In genomic region chr1:137565573-137566048, GRCm38 (mm10) we compare ENCODE assay signal across 26 mouse cellular contexts.
A peak's percentile ranks its signal among the peaks of the same experiment; 100 is the strongest.
DNase-seq lines count a peak whose midpoint lies in the region; ATAC-seq and TF ChIP-seq lines count a peak whose summit lies in the region.
"Had no signal": no experiment of that assay in that cellular context is flagged by ENCODE, and none has a peak within 500 bp of the region (broad histone marks: within the 10 kb centered on the region; RNA-seq: fewer than 3 reads in every experiment).

No protein-coding gene starts in this region.

- no peaks in the 10 kb centered on the region for H3K4me1 ChIP-seq in stomach, embryonic 16.5 days (ENCODE audit: control insufficient read depth, insufficient read depth, low read length)
- no peaks in the 10 kb centered on the region for H3K4me1 ChIP-seq in stomach, postnatal 0 days (replicated peaks; ENCODE audit: control insufficient read depth, insufficient read depth)
- peaks cover 16% of the 10 kb centered on the region for H3K4me1 ChIP-seq in limb, embryonic 15.5 days
- H3K4me1 ChIP-seq in lung, postnatal 0 days (ENCODE audit: insufficient read depth, low read depth, low read length) = no peaks in the 10 kb centered on the region
- H3K4me1 ChIP-seq: forebrain, embryonic 12.5 days; intestine, embryonic 15.5 days; neural tube, embryonic 15.5 days had no signal

- no peaks in the 10 kb centered on the region for H3K36me3 ChIP-seq in stomach, embryonic 16.5 days (ENCODE audit: control insufficient read depth, insufficient read depth, low read length)
- H3K36me3 ChIP-seq in stomach, postnatal 0 days (ENCODE audit: control insufficient read depth, insufficient read depth, low read length) = no peaks in the 10 kb centered on the region
- no peaks in the 10 kb centered on the region for H3K36me3 ChIP-seq in limb, embryonic 15.5 days
- no peaks in the 10 kb centered on the region for H3K36me3 ChIP-seq in lung, postnatal 0 days (ENCODE audit: insufficient read depth, low read length)
- H3K36me3 ChIP-seq: forebrain, embryonic 12.5 days; G1E; heart, embryonic 10.5 days; intestine, embryonic 15.5 days; neural tube, embryonic 15.5 days had no signal

- no peak overlapping the region for H3K4me2 ChIP-seq in stomach, embryonic 16.5 days (ENCODE audit: low read depth, low read length)
- no peak overlapping the region for H3K4me2 ChIP-seq in stomach, postnatal 0 days (replicated peaks; ENCODE audit: low read depth)
- H3K4me2 ChIP-seq in limb, embryonic 15.5 days = no peak overlapping the region
- H3K4me2 ChIP-seq in lung, postnatal 0 days (replicated peaks; ENCODE audit: low read depth, low read length) = no peak overlapping the region
- H3K4me2 ChIP-seq: forebrain, embryonic 12.5 days; intestine, embryonic 15.5 days; liver, embryonic 11.5 days; neural tube, embryonic 15.5 days had no signal

- H3K9me3 ChIP-seq in stomach, embryonic 16.5 days (replicated peaks; ENCODE audit: control insufficient read depth, low read length) = no peaks in the 10 kb centered on the region
- H3K9me3 ChIP-seq in stomach, postnatal 0 days (ENCODE audit: control insufficient read depth, low read length) = no peaks in the 10 kb centered on the region
- no peaks in the 10 kb centered on the region for H3K9me3 ChIP-seq in limb, embryonic 15.5 days
- H3K9me3 ChIP-seq in lung, postnatal 0 days (ENCODE audit: low read length) = no peaks in the 10 kb centered on the region
- H3K9me3 ChIP-seq: forebrain, embryonic 12.5 days; heart, embryonic 10.5 days; intestine, embryonic 15.5 days; neural tube, embryonic 15.5 days had no signal

- no peaks in the 10 kb centered on the region for H3K27me3 ChIP-seq in stomach, embryonic 16.5 days (ENCODE audit: control insufficient read depth, insufficient read depth, low read length)
- H3K27me3 ChIP-seq in stomach, postnatal 0 days (ENCODE audit: control insufficient read depth, insufficient read depth, low read length) = no peaks in the 10 kb centered on the region
- H3K27me3 ChIP-seq in limb, embryonic 15.5 days = no peaks in the 10 kb centered on the region
- H3K27me3 ChIP-seq in lung, postnatal 0 days (replicated peaks; ENCODE audit: insufficient read depth, low read length) = no peaks in the 10 kb centered on the region
- H3K27me3 ChIP-seq: CH12.LX; forebrain, embryonic 12.5 days; intestine, embryonic 15.5 days; neural tube, embryonic 15.5 days had no signal

- H3K9ac ChIP-seq in stomach, embryonic 16.5 days (ENCODE audit: low read length) = no peak overlapping the region
- H3K9ac ChIP-seq in stomach, postnatal 0 days (ENCODE audit: low read length) = no peak overlapping the region
- H3K9ac ChIP-seq in limb, embryonic 15.5 days = no peak overlapping the region
- no peak overlapping the region for H3K9ac ChIP-seq in lung, postnatal 0 days (replicated peaks; ENCODE audit: low read depth)
- H3K9ac ChIP-seq: forebrain, embryonic 12.5 days; intestine, embryonic 15.5 days; neural tube, embryonic 15.5 days had no signal

- no peak for DNase-seq in stomach, postnatal 0 days (ENCODE audit: low spot score)
- peak; percentile 92 for DNase-seq in lung, postnatal 0 days (ENCODE audit: low spot score)
- DNase-seq in spleen, postnatal 36 days (ENCODE audit: low spot score in 2 of 2) = no peak
- DNase-seq in thymus, postnatal 14 days = no peak
- no peak for DNase-seq in ovary, postnatal 36 days (ENCODE audit: low spot score)
- DNase-seq: adrenal gland, adult 2 months; B cell, adult 2 months; cerebellum, adult 11 months; cerebellum, postnatal 10 days; gastrocnemius, postnatal 25 days; kidney, adult 8-10 months; kidney, postnatal 14 days; thymus, postnatal 4 days had no signal

- H3K27ac ChIP-seq in stomach, embryonic 16.5 days (ENCODE audit: low read length) = no peak overlapping the region
- no peak overlapping the region for H3K27ac ChIP-seq in stomach, postnatal 0 days (replicated peaks)
- peak overlapping the region; percentile 54; the same call in 1 of the 2 replicates for H3K27ac ChIP-seq in limb, embryonic 15.5 days
- H3K27ac ChIP-seq in lung, postnatal 0 days (ENCODE audit: low read length) = peak overlapping the region; percentile 52; the same call in 1 of the 2 replicates
- H3K27ac ChIP-seq: forebrain, embryonic 12.5 days; heart, embryonic 10.5 days; intestine, embryonic 15.5 days; layer of hippocampus, adult 2 months; macrophage; neural tube, embryonic 15.5 days had no signal

- TF ChIP-seq CTCF in stomach, postnatal 0 days (IDR thresholded peaks at IDR 0.05; ENCODE audit: low read depth) = no peak
- 0 out of 2 replicates have a peak, but pooled peaks have one; percentile 7 for TF ChIP-seq CTCF in lung, postnatal 0 days (IDR thresholded peaks at IDR 0.05)

- peak; percentile 44; the same call in 1 of the 2 replicates for ATAC-seq in stomach, embryonic 16.5 days (ENCODE audit: insufficient read depth, low FRiP score)
- no peak for ATAC-seq in stomach, postnatal 0 days (ENCODE audit: low FRiP score, low TSS enrichment)
- peak; percentile 58; the same call in 1 of the 2 replicates for ATAC-seq in limb, embryonic 15.5 days (ENCODE audit: insufficient number of reproducible peaks, low FRiP score, low TSS enrichment, low read depth)
- ATAC-seq in lung, postnatal 0 days = peak; percentile 97
- ATAC-seq: hindbrain, embryonic 16.5 days; intestine, embryonic 15.5 days had no signal

- no peak overlapping the region for H3K4me3 ChIP-seq in stomach, embryonic 16.5 days (replicated peaks; ENCODE audit: low read length)
- H3K4me3 ChIP-seq in stomach, postnatal 0 days (ENCODE audit: low read depth, low read length) = no peak overlapping the region
- no peak overlapping the region for H3K4me3 ChIP-seq in limb, embryonic 15.5 days
- no peak overlapping the region for H3K4me3 ChIP-seq in lung, postnatal 0 days (ENCODE audit: low read depth, low read length)
- H3K4me3 ChIP-seq: erythroblast, embryonic 14.5 days; forebrain, embryonic 12.5 days; heart, embryonic 10.5 days; intestine, embryonic 15.5 days; layer of hippocampus, adult 2 months; neural tube, embryonic 15.5 days had no signal

- no peak for TF ChIP-seq EP300 in stomach, postnatal 0 days (optimal IDR thresholded peaks at IDR 0.05)
- peak; percentile 99 for TF ChIP-seq EP300 in lung, postnatal 0 days (IDR thresholded peaks at IDR 0.05)

- WGBS in stomach, embryonic 16.5 days = 65% methylated on average over 4 of the region's 4 CpGs
- 64% methylated on average over 4 of the region's 4 CpGs for WGBS in stomach, postnatal 0 days
- WGBS in limb, embryonic 15.5 days = 41% methylated on average over 4 of the region's 4 CpGs
- WGBS in lung, postnatal 0 days = 36% methylated on average over 4 of the region's 4 CpGs

Comparison
In these comparisons a context has a peak if more than half of its experiments do, and no peak if none do; other contexts are left out.
1. H3K27ac ChIP-seq: peak in limb, embryonic 15.5 days (single experiment) and lung, postnatal 0 days (single experiment); none in stomach, embryonic 16.5 days (single experiment) and stomach, postnatal 0 days (single experiment).